Mouse (Mus musculus): ENCODE measurements around the gene Samd8.

Samd8 gene

DNA sequence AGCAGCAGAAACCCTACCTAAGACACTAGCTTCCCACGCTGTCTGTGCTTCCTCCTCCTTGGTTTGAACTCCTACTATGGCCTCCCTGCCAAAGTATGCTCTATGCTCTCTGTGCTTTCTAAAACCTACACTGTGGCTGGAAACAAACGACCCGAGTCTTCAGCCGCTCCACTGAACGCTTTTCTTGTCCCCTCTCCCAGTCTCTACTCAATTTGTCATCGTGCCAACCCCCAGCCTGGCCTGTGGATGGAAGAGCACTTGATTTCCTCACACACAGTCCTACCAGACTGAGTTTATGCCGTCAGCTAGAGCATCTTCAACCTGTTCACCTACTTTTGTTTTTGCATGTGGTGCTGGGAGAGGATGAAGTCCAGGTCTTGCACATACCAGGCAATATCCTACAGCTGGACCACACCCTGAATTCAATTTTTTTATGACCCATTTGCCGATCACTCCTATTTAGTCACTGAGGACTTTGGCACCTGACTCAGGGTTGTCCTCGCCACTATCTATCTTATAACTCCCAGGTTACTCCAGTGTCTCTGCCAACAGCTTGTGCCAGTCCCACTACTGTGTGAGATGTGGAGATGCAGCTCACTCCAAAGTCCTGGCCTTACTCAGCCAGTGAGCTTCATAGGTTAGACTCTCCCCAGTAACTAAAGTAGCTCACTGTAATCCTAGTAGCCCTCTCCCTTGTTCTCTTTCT, 75.6 kb downstream of the Samd8 start:
- no peak for DNase-seq (ENCODE audit: extremely low spot score, low spot score)

DNA sequence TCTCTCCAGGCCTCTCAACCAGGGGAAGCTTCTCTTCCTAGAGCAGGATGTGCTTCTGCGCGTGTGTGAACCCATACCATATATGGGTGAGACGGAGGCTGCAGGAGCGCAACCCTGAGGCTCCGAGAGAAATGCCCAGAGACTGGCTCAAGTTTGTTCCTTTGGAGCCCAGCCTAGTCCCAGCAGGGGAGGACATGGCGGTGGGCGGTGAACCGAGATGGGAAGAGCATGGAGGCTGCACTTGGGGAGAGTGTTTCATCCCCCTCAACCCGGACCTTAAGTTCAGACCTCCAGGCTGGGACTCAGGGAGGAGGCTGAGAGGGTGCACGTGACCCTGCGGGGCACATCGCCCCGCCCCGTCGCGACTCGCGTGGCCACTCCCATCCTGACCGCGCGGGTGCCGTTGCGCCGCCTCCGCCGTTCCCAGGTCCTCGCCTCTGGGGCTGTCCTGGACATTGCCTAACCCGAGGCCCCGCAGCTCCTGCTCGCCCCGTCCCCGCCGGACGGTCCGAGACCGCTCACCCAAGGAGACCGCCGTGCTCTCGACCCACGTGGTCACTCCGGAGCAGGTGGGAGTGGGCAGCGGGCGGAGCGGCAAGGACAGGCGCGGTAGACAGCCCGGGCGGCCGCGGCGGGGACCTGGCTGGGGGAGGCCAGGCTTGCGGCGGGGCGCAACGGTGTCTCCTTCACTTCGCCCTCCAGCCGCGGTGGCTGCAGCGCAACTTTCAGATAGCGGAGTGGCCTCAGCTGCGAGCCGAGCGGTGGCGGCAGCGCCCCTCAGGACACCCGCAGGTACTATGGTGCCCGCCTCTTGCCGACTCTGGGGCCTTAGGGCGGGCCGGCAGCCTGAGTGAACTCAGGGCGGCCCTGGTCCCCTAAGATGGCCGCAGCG, 80.8 kb downstream of the Samd8 start:
- peak; percentile 98 for DNase-seq (ENCODE audit: extremely low spot score, low spot score)

DNA sequence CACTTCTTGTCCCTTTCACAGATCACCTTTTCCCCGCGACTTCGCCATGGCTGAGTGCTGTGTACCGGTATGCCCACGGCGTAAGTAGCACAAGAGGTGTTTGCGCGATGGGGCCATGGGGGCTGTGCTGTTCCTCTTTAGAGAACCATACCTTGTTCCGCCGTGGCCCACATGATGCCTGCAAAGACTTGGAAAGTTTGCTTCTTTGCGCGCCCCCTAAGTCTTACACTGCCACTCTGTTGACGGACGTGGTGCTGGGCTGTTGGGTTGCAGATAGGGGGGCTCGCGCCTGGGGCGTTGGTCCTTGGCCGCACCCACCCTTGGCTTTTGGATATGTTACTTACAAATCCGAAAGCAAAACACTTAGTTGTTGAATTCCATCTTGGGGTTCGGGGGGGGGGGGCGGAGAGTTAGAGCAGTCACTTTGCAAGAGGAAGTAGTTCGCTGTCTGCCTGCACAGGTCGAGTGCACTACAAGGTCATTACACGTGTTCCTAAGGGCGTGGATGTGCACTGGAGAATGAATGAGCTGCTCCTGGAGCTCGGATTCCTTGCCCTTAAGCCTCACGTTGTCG, 81.6 kb downstream of the Samd8 start:
- no peak for DNase-seq (ENCODE audit: extremely low spot score, low spot score)

DNA sequence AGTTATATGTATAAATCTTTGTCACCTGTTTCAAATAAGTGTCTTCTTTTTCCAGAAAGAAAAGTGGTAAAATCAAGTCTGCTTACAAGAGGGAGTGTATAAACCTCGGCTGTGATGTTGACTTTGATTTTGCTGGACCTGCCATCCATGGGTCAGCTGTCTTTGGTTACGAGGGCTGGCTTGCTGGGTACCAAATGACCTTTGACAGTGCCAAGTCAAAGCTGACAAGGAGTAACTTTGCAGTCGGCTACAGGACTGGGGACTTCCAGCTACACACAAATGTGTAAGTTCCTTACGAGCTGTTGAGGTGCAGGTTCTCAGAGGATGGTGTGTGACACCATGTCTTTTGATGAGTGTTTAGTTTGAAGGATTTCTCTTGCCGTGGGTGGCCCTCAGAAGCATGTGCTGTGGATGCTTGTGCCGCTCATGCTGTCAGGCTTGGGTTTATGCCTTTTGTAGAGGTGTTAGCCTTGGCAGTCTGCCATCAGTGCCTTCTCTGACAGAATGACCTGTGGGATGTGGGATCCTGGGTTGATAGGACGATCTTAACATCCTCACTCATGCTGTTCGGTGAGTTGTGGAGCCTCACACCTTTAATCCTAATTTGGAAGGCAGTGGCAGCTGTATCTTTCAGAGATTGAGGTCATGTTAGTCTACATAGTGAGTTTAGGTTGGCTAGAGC, 88.1 kb downstream of the Samd8 start:
- no peak for DNase-seq (ENCODE audit: extremely low spot score, low spot score)

DNA sequence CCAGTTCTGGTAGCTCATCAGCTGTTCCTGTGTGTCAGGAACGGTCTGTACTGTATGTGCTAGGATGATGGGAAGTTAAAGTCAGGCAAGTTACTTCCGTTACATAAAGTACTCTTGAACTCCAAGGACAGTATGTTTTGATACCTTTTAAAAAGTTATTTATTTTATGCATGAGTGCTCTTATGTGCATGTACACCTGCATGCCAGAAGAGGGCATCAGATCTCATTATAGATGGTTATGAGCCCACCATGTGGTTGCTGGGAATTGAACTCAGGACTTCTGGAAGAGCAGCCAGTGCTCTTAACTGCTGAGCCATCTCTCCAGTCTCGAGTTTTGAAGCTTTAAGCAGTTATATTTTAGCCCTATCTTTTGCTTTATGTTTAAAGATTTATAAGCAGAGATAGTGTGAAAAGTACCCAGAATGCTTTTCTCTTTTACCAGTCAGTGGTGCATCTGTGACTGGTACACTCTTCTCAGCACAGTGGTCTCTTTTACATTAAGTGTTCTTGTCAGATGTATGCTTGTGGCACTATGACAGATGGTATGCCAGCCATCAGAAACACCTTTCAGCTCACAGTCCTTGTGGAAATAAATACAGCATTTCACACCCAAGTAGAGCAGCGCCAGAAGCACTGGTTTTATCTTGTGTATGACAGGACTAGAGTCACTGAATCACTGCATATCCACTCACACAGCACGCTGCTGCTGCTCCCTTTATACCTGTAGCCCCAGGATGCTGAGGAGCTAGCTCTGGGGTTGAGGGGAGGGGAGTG, 91.7 kb downstream of the Samd8 start:
- DNase-seq (ENCODE audit: extremely low spot score, low spot score) = no peak

DNA sequence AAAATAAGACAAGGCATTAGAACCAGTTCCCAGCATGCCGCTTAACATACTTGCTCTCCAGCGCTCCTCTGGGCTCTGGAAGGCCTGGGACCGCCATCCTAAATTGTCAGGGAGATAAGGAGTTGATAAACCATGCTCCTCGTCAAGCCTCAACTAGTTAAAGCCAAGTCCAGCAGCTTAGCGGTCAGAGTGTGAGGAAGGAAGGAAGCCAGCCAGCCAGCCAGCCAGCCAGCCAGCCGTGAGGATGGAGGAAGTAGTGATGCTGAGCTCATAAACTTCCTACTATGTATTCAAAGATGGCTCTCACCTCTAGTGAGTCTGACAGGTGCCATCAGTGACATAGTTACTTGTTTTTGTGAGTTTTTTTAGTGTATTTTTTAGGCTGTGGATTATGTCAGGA, 92.9 kb downstream of the Samd8 start:
- DNase-seq (ENCODE audit: extremely low spot score, low spot score) = no peak

DNA sequence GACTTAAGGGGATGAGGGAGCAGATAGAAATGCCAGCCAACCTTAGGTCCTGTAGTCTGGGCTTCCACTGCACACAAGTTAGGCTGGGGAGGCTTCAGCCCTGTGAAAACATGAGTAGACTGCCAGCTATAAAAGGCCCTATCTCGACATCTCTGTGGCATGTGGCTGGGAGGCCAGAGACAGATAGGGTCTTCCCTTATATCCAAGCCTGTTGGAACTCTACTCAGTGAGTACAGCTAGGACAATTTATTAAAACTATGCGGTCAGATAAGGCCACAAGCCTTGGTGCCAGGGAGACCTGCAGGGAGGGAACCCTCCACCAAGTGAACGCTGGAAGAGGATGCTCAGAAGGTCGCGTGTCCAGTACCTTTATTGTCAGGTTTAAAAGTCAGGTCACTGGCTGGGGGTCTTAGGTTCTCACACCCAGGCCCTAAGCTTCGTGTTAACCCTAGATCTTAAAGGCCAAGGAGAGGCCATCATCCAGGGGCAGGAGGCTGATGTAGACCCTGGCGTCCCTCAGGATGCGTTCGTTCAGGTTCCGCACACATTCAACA, 96.6 kb downstream of the Samd8 start:
- DNase-seq (ENCODE audit: extremely low spot score, low spot score) = no peak

DNA sequence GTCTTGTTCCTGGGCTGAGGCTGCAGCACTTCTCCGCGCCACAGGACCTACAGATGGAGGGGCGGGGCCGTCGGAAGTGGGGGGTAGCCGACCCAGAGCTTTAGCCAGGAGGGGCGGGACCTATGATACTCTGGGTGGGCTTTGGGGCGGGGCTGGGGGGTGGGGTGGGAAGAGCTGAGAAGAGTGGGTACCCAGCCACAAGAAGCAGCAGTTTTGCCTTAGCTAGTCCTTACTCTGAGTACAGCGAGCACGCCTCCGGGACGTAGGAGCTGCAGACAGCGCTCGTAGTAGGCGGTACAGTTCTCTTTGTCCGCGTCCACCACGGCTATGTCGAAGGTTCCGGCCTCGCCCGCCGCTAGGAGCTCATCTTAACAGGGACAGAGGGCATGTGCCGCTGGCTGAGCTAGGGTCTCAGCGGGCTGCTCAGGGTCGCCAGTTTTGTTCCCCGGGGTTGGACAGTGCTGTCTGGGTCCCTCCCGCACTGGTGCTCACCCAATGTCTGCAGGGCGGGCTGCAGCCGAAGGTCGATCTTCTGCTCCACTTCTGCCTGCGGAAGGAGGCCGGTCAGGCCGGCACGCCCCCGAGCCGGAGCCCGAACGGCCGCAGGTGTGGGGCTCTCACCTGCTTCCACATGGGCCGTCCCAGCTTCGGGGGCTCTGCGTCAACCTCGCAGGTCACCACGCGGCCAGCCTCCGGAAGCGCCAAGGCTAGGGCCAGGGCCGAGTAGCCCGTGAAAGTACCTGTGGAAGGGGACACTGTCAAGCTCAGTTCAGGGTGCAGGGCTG, 97.2 kb downstream of the Samd8 start:
- peak; percentile 74 for DNase-seq (ENCODE audit: extremely low spot score, low spot score)

Data from neural tube, embryonic 10.5 days (tissue).